Mouse (Mus musculus): ENCODE data around the gene Zfp687. TPM values are rescaled to one million over a fixed set of nuclear protein-coding genes. Genes with fewer than 3 reads are reported as not detected.

The Zfp687 gene
- 34.9 and 36.5 TPM in 2 replicates for polyA plus RNA-seq (2012)

DNA sequence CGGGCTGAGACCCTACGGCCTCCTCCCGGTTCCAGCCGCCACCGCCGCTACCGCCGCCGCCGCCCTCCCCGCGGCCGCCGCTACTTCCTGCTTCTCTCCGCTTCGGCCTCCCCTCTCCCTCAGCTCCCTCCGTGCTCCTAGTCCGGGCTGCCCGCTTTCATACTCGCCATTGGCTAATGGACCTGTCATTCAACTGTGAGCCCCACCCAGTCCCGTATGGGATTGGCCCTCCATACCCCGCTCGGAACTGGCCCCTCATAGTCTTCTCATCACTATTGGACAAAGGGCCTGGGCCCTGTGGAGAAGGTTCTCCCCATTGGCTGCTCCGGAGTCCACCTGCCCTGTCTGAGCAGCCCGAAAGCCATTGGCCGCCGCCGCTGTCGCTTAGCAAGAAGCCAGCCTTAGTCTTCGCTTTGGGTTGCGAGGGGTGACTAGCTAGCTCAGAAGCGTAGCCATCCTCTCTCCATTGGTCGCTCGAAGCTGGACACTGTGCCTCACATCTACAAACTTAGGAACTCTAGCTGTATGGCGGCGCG is at the start of gene Zfp687:
TSS of gene Zfp687 (minus strand) at position 112 of the 536 bp plus-strand sequence.

DNA sequence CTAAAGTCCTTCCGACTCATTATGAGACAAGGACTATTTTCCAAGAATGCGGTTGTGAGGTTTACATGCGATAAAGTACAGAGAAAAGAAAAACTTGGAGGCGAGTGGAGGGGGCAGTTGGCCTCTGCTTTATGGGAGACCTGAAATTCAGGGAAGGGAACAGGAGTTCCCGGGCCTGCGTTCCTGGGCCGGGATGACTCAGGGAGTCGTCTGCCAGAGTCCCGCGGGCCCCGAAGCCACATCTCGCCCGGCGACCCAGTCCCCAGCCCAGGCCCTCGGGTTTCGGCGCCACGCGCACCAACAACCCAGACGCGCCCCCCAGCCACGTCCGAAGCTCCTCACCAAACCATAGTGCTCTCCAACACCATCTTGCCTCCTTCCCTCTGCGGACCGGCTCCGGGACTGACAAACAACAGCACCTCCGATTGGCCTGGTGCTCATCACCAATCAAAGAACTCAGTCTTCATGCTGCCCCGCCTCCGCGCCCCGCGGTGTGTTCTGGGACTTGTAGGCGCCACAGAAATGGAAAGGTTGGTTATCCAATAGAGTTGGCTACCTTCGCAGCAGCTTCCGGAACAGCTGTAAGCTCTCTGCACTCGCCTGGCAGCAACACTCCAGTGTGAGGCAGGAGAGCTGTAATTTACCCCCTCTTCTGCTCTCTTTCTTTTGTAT is 27.1 kb upstream of the Zfp687 start, which contains the start of gene Psmd4:
TSS of gene Psmd4 (minus strand) at position 449 of the 672 bp plus-strand sequence.

DNA sequence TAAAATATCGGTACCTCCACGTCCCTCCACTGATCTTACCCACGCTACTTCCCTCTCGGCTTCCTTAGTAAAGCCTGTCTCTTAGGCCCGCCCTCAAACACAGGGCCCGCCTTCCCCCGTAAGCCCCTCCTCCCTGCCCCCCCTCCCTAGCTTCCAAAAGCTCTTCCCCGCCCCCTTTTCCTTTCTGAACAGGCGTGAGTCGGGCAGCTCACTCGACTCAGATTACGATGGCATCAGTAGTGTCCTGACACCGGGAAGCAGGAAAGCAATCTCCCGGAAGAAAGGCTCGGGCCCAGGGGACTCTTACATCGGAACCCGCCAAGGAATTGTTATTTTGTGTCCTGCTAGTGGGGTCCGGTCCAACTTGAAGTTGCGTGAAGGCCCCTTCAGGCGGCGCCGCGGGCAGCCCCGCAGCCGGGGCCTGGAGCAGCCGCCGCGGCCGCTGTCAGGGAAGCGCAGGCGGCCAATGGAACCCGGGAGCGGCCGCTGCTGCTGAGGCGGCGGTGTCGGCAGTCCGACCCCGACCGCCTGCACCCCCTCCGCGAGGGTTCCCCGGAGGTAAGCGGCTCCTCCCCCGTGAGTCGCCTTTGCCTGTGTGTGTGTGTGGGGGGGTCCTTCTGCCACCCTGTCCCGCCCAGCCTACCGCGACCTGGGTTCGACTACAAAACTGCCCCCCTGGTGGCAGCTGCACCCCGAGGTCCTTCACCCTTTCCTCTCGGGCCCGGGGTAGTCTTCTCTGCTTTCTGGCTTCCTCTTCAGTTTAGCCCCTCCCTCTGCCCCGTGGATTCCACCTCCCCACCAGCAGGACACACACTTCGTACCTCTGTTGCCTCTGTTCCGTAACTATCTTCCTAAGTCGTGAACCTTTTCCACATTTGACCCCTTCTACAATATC is 40.5 kb downstream of the Zfp687 start, which contains the start of gene Pi4kb:
TSS of gene Pi4kb (plus strand) at position 204 of the 895 bp plus-strand sequence.

Other genes starting within 250 kb of the Zfp687 start
- 0.06 and 0.08 TPM in 2 replicates for gene Cgn, start 229.0 kb downstream of the Zfp687 start, polyA plus RNA-seq (2012)
- 54.5 and 75.9 TPM in 2 replicates for gene Pogz, start 177.9 kb downstream of the Zfp687 start, polyA plus RNA-seq (2012)
- 151 and 173 TPM in 2 replicates for gene Psmb4, start 128.5 kb downstream of the Zfp687 start, polyA plus RNA-seq (2012)
- gene Selenbp1, start 82.4 kb downstream of the Zfp687 start, polyA plus RNA-seq (2012), result 19.5 and 20.8 TPM in 2 replicates
- 15.7 and 16.9 TPM in 2 replicates for gene Rfx5, start 61.4 kb downstream of the Zfp687 start, polyA plus RNA-seq (2012)
- gene Pi4kb, start 40.7 kb downstream of the Zfp687 start, polyA plus RNA-seq (2012), result 7.3 and 7.5 TPM in 2 replicates
- gene Psmd4, start 27.2 kb upstream of the Zfp687 start, polyA plus RNA-seq (2012), result 95.3 and 114 TPM in 2 replicates
- 15.0 and 24.5 TPM in 2 replicates for gene Pip5k1a, start 91.5 kb upstream of the Zfp687 start, polyA plus RNA-seq (2012)
- 224 and 237 TPM in 2 replicates for gene Vps72, start 95.6 kb upstream of the Zfp687 start, polyA plus RNA-seq (2012)
- gene Tmod4, start 109.0 kb upstream of the Zfp687 start, polyA plus RNA-seq (2012), result not detected in 2 replicates
- gene Scnm1, start 118.6 kb upstream of the Zfp687 start, polyA plus RNA-seq (2012), result 6.1 and 9.0 TPM in 2 replicates
- gene Lysmd1, start 118.6 kb upstream of the Zfp687 start, polyA plus RNA-seq (2012), result 3.8 and 4.7 TPM in 2 replicates
- gene Tnfaip8l2, start 126.9 kb upstream of the Zfp687 start, polyA plus RNA-seq (2012), result 10.5 and 16.0 TPM in 2 replicates
- gene Sema6c, start 145.0 kb upstream of the Zfp687 start, polyA plus RNA-seq (2012), result 6.5 and 7.1 TPM in 2 replicates
- 2.2 and 2.7 TPM in 2 replicates for gene Gabpb2, start 202.5 kb upstream of the Zfp687 start, polyA plus RNA-seq (2012)
- gene Cdc42se1, start 213.3 kb upstream of the Zfp687 start, polyA plus RNA-seq (2012), result 138 and 173 TPM in 2 replicates
- gene Mllt11, start 216.7 kb upstream of the Zfp687 start, polyA plus RNA-seq (2012), result 3.4 and 4.4 TPM in 2 replicates
- gene Gm128, start 226.2 kb upstream of the Zfp687 start, polyA plus RNA-seq (2012), result 3.4 TPM in 2 replicates
- 0.34 TPM in 1 of 2 replicates, not detected in the other for gene Bnipl, start 235.7 kb upstream of the Zfp687 start, polyA plus RNA-seq (2012)

Measured in megakaryocyte-erythroid progenitor cell, adult 5 weeks (primary cell).